Mouse (Mus musculus): ENCODE measurements around the gene Stk16. TPM values are rescaled to one million over a fixed set of nuclear protein-coding genes. Genes with fewer than 3 reads are reported as not detected.
A peak's percentile ranks its signal among the peaks of the same experiment; 100 is the strongest.

Stk16 gene
- polyA plus RNA-seq, 1 experiment from 2014 or later = 75.8 TPM

DNA sequence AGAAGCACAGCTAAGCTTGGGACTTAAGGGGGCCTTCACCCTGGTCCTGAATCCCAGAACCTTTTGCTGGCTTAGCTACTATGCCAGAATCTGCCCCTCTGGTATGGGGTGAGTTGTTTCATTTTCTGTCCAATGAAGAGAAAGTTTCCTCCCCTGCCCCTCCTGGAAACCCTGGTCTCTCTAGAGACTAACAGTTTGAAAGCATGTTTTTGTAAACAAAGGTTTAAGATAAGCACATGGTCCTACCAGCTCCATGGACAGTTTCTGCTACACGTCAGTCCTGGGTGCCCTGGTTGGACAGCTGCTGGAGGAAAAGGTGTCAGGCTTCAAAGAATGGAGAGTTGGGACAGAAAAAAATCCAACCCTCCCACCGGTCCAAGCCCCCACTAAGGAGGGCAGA lies 20.1 kb upstream of the Stk16 start:
- ATAC-seq = no peak
- H3K9me3 ChIP-seq (ENCODE audit: low read length) = no peaks in the 10 kb centered on the region
- peaks cover 10% of the 10 kb centered on the region; the same call in 1 of the 2 replicates for H3K4me1 ChIP-seq (ENCODE audit: insufficient read depth, low read depth, low read length)
- WGBS = 26% methylated on average over 2 of the region's 2 CpGs
- TF ChIP-seq EP300 (IDR thresholded peaks at IDR 0.05) (no peak), CTCF (IDR thresholded peaks at IDR 0.05) (no peak)
- peak overlapping the region; percentile 67; the same call in 1 of the 2 replicates for H3K4me2 ChIP-seq (replicated peaks; ENCODE audit: low read depth, low read length)
- DNase-seq (ENCODE audit: low spot score) = no peak
- H3K36me3 ChIP-seq (ENCODE audit: insufficient read depth, low read length) = peaks cover 7% of the 10 kb centered on the region
- peak overlapping the region; percentile 96; the same call in 1 of the 2 replicates for H3K9ac ChIP-seq (replicated peaks; ENCODE audit: low read depth)
- H3K27ac ChIP-seq (ENCODE audit: low read length) = no peak overlapping the region; the same call in 1 of the 2 replicates
- no peak overlapping the region for H3K4me3 ChIP-seq (ENCODE audit: low read depth, low read length)
- H3K27me3 ChIP-seq (replicated peaks; ENCODE audit: insufficient read depth, low read length) = no peaks in the 10 kb centered on the region

DNA sequence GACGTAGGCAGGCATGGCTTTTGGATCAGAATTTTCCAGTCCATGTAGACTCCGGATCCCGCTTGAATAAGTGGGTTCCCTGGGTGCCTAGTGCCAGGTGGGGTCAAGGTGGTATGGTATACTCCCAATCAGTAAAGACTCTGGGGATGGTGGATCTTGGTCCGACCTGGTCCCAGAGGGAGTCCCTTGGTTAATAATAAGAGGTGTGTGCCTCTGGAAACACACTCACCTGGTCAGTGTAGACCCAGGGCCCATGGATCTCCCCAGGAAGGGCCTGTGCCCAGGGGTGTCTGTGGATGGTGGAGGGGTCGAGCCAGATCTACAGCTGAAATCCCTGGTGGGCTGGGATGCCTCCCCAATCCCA lies 19.4 kb upstream of the Stk16 start:
- ATAC-seq (no peak; the same call in 1 of the 2 replicates), DNase-seq (ENCODE audit: low spot score) (no peak)
- TF ChIP-seq EP300 (IDR thresholded peaks at IDR 0.05) (no peak), CTCF (IDR thresholded peaks at IDR 0.05) (no peak)
- Histone ChIP-seq H3K27me3 (replicated peaks; ENCODE audit: insufficient read depth, low read length) (no peaks in the 10 kb centered on the region), H3K36me3 (ENCODE audit: insufficient read depth, low read length) (peaks cover 7% of the 10 kb centered on the region; the same call in 1 of the 2 replicates), H3K9ac (replicated peaks; ENCODE audit: low read depth) (peak overlapping the region; percentile 96), H3K4me1 (ENCODE audit: insufficient read depth, low read depth, low read length) (peaks cover 10% of the 10 kb centered on the region; the same call in 1 of the 2 replicates), H3K4me2 (replicated peaks; ENCODE audit: low read depth, low read length) (peak overlapping the region; percentile 67), H3K9me3 (ENCODE audit: low read length) (no peaks in the 10 kb centered on the region), H3K4me3 (ENCODE audit: low read depth, low read length) (peak overlapping the region; percentile 88), H3K27ac (ENCODE audit: low read length) (peak overlapping the region; percentile 94)
- WGBS = 41% methylated on average over 5 of the region's 5 CpGs

DNA sequence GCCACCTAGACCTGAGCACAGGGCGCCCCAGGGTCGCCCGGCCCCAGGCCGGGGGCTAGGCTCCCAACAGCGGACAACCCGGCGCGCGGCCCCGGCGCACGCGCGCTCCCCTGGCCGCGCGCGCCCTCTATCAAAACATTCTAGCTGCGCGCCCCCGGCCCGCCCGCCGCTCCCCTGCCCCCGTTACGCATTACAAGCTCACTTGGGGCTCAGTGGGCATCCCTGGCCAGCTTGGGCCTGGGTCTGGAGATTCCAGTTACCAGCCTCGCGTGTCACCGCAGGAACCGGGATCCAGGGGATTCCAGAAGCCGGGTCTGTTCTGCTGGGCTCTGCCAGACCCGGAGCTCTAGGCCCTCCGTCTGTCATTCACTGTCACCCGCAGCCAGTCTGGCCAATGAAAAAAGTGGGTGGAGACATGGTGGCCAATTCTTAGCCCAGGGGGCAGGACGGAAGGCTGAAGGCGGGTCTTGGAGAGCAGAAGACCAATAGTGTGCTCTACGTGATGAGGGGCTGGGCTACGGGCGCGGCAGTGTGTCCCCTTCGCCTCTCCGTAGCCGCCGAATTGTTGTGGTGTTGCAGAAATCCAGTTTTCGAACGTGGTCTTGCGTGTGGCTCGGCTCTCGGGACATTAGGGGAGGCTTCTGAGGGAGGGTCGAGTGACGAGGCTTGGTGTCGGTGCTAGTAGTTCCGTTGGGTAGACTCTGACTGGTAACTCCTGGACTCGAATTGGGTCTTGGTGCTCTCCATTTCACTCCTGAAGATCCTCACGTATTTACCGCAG lies 18.8 kb upstream of the Stk16 start, which contains the start of the genes Ankzf1 and Atg9a:
TSS of gene Ankzf1 (plus strand) at position 530 of the 781 bp plus-strand sequence.
TSS of gene Atg9a (minus strand) at position 575 of the 781 bp plus-strand sequence.
- Histone ChIP-seq H3K4me1 (ENCODE audit: insufficient read depth, low read depth, low read length) (peaks cover 10% of the 10 kb centered on the region; the same call in 1 of the 2 replicates), H3K4me3 (ENCODE audit: low read depth, low read length) (peak within 1 kb of the TSS; percentile 88), H3K36me3 (ENCODE audit: insufficient read depth, low read length) (peaks cover 13% of the 10 kb centered on the region; the same call in 1 of the 2 replicates), H3K9me3 (ENCODE audit: low read length) (no peaks in the 10 kb centered on the region), H3K4me2 (replicated peaks; ENCODE audit: low read depth, low read length) (peak within 1 kb of the TSS; percentile 67), H3K9ac (replicated peaks; ENCODE audit: low read depth) (peak within 1 kb of the TSS; percentile 96), H3K27me3 (replicated peaks; ENCODE audit: insufficient read depth, low read length) (no peaks in the 10 kb centered on the region), H3K27ac (ENCODE audit: low read length) (peak within 1 kb of the TSS; percentile 94)
- peak; percentile 99 for ATAC-seq
- 1% methylated on average over 55 of the region's 56 CpGs for WGBS
- TF ChIP-seq CTCF (IDR thresholded peaks at IDR 0.05) = peak; percentile 17; the same call in 1 of the 2 replicates
- peak; percentile 53; the same call in 1 of the 2 replicates for TF ChIP-seq EP300 (IDR thresholded peaks at IDR 0.05)
- peak; percentile 100 for DNase-seq (ENCODE audit: low spot score)

DNA sequence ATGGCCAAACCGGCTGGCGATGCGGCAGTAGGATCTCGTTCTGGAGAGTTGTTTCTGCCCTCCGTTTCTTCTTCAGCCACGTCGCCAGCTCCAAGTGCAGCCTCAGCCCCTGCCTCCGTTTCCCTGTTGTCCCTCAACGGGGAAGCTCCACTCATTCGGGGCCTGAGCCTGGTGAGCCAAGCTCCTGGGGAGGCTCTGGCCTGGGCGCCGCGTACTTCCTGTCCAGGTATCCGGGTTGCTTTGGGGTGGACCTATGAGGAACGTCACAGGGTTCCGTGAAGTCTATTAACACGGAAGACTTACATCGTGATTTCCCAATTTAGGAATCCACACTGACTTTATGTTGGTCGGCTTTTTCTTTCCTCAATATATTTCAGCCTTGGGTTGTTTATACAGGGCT lies 18.2 kb upstream of the Stk16 start:
- Histone ChIP-seq H3K4me3 (ENCODE audit: low read depth, low read length) (peak overlapping the region; percentile 88), H3K27ac (ENCODE audit: low read length) (peak overlapping the region; percentile 94), H3K27me3 (replicated peaks; ENCODE audit: insufficient read depth, low read length) (no peaks in the 10 kb centered on the region), H3K4me2 (replicated peaks; ENCODE audit: low read depth, low read length) (peak overlapping the region; percentile 67), H3K9me3 (ENCODE audit: low read length) (no peaks in the 10 kb centered on the region), H3K36me3 (ENCODE audit: insufficient read depth, low read length) (peaks cover 18% of the 10 kb centered on the region; the same call in 1 of the 2 replicates), H3K4me1 (ENCODE audit: insufficient read depth, low read depth, low read length) (peaks cover 10% of the 10 kb centered on the region; the same call in 1 of the 2 replicates), H3K9ac (replicated peaks; ENCODE audit: low read depth) (peak overlapping the region; percentile 96)
- peak; percentile 79 for DNase-seq (ENCODE audit: low spot score)
- peak; percentile 62 for ATAC-seq
- WGBS = 0% methylated on average over 19 of the region's 19 CpGs
- TF ChIP-seq CTCF (IDR thresholded peaks at IDR 0.05) (no peak), EP300 (IDR thresholded peaks at IDR 0.05) (no peak)

DNA sequence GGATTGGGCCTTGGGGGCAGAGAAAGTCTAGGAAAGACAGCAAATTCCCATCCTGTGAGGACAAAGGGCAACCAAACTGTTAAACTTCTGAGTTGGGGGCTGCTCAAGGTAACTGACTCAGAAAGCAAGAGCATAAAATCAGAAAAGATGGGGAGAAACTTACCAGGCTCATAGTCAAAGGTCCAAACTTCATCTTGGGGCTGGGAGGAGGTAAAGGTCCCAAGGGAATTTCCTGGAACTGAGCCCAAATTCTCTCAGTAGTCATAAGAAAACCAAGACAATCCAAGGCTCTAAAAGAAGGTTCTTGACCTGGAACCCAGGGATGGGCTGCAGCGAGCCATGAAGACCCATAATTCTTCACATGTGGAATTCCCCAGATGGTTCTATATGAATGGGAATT lies 9.4 kb upstream of the Stk16 start:
- Histone ChIP-seq H3K36me3 (ENCODE audit: insufficient read depth, low read length) (peaks cover 34% of the 10 kb centered on the region), H3K27me3 (replicated peaks; ENCODE audit: insufficient read depth, low read length) (no peaks in the 10 kb centered on the region), H3K9me3 (ENCODE audit: low read length) (no peaks in the 10 kb centered on the region), H3K9ac (replicated peaks; ENCODE audit: low read depth) (no peak overlapping the region), H3K4me2 (replicated peaks; ENCODE audit: low read depth, low read length) (no peak overlapping the region), H3K27ac (ENCODE audit: low read length) (no peak overlapping the region), H3K4me1 (ENCODE audit: insufficient read depth, low read depth, low read length) (no peaks in the 10 kb centered on the region), H3K4me3 (ENCODE audit: low read depth, low read length) (no peak overlapping the region)
- 85% methylated on average over 1 of the region's 1 CpGs for WGBS
- ATAC-seq = no peak
- no peak for DNase-seq (ENCODE audit: low spot score)
- TF ChIP-seq EP300 (IDR thresholded peaks at IDR 0.05) (no peak), CTCF (IDR thresholded peaks at IDR 0.05) (no peak)

DNA sequence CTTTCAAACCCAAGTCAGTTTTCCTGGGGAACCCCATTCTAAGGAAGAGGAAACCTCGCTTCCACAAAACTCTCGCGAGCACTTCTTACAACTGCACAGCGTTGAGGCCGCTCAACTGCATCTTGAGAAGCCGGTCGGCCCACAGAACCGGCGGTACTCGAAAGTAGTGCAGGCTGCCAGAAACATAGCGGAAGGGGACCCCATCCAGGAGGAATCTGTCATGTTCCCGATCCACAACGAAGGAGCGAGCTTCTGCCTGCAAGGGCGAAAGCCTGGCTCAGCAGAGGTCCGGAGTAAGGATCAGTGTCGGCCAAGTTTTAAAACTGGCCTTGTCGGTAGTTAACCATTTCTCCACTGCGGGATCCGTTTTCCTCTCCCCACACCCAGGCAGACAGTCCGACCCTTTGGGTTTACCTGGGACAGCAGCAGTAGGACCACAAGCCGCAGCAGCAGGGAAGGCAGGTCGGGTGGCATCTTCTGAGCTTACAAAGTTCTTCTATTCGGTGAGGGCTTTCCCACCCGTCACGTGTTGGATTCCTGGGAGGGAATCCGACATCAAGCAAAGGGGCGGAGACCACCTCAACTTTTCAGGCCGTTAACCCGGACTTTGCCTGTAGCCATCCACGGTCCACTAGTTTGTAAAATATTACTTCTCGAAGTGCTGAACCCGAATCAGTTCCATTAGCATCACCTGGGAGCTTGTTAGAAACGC lies 1.5 kb upstream of the Stk16 start:
- Histone ChIP-seq H3K9me3 (ENCODE audit: low read length) (no peaks in the 10 kb centered on the region), H3K27me3 (replicated peaks; ENCODE audit: insufficient read depth, low read length) (no peaks in the 10 kb centered on the region), H3K4me1 (ENCODE audit: insufficient read depth, low read depth, low read length) (peaks cover 20% of the 10 kb centered on the region; the same call in 1 of the 2 replicates), H3K27ac (ENCODE audit: low read length) (0 out of 2 replicates have a peak overlapping the region, but pooled peaks have one; percentile 26), H3K9ac (replicated peaks; ENCODE audit: low read depth) (peak overlapping the region; percentile 32), H3K4me2 (replicated peaks; ENCODE audit: low read depth, low read length) (peak overlapping the region; percentile 66), H3K4me3 (ENCODE audit: low read depth, low read length) (peak overlapping the region; percentile 40), H3K36me3 (ENCODE audit: insufficient read depth, low read length) (0 out of 2 replicates have a peak, but pooled peaks cover 5% of the 10 kb centered on the region)
- TF ChIP-seq CTCF (IDR thresholded peaks at IDR 0.05) (no peak), EP300 (IDR thresholded peaks at IDR 0.05) (no peak)
- ATAC-seq (peak; percentile 38; the same call in 1 of the 2 replicates), DNase-seq (ENCODE audit: low spot score) (peak; percentile 72)
- WGBS = 15% methylated on average over 34 of the region's 34 CpGs

All from lung, postnatal 0 days (tissue).